Mouse (Mus musculus) ovary, adult 18-20 months (tissue): ENCODE data around the gene Rinl.
A peak's percentile ranks its signal among the peaks of the same experiment; 100 is the strongest.

Experiments
- DNase-seq: peaks from one replicate; pipeline ENCODE4 v3.0.0; 2022; ENCODE audit warnings: low spot score, mixed read lengths

Gene Rinl

GRCm38 (mm10) chr7:28788307-28789195 lies at the start of gene Rinl:
TSS of gene Rinl (plus strand) at chr7:28788969.
- no peak for DNase-seq

GRCm38 (mm10) chr7:28739829-28740228 lies 48.9 kb upstream of the Rinl start:
- no peak for DNase-seq

DNA sequence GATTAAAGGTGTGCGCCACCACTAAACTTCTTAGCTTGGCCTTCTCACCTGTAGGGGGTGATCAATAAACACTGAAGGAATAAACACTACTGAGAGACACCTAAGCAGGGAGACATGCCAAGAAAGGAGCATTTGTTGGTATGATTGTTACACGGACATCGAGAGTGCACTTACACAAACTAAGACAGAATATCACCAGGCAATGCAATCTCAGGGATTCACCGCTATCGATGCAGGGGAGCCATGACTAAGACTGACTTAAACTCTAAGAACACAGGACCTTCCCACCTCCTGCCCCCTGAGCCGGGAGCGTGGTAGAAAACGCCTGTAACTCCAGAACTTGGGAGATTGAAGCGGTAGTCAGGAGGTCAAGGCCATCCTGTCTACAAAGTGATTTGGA lies 47.8 kb upstream of the Rinl start:
- no peak for DNase-seq

- DNase-seq, result no peak
Observed at GRCm38 (mm10) chr7:28741368-28741708, 47.4 kb upstream of the Rinl start.

- DNase-seq, result peak; percentile 93
Observed at GRCm38 (mm10) chr7:28741709-28742438, 46.9 kb upstream of the Rinl start, which contains the start of the genes Mrps12 and Sars2. TSS of gene Mrps12 (minus strand) at chr7:28741820. TSS of gene Sars2 (plus strand) at chr7:28741992.

- DNase-seq, result no peak
Observed at GRCm38 (mm10) chr7:28749935-28750334, 38.8 kb upstream of the Rinl start.

GRCm38 (mm10) chr7:28756079-28756478 lies 32.7 kb upstream of the Rinl start, which contains the start of gene Ccer2:
TSS of gene Ccer2 (plus strand) at chr7:28756174.
- no peak for DNase-seq

DNA sequence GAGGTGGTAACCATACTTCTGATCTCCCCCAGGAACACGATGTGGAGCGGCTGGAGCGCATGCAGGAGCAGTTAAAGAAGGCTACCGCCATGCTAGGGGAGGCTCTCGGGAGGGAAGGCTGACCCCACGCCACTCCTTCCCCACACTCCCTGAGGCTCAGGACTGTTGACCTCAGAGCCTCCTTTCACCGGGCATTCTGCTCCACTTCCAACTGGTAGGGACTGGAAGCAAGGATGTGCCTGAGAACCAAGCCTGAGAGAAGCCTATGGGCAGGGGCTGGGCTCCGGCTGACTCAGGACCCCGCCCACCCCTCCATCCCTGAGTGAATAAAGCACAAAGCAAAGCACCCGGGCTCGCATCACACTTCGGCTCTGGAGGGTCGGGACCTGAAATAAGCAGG lies 30.1 kb upstream of the Rinl start:
- DNase-seq, result no peak

- no peak for DNase-seq
Observed at GRCm38 (mm10) chr7:28761907-28762306, 26.9 kb upstream of the Rinl start.

- DNase-seq, result no peak
Observed at GRCm38 (mm10) chr7:28765211-28765610, 23.6 kb upstream of the Rinl start.

- DNase-seq, result peak; percentile 96
Observed at GRCm38 (mm10) chr7:28766173-28766879, 22.4 kb upstream of the Rinl start, which contains the start of gene Sirt2. TSS of gene Sirt2 (plus strand) at chr7:28766735.

DNA sequence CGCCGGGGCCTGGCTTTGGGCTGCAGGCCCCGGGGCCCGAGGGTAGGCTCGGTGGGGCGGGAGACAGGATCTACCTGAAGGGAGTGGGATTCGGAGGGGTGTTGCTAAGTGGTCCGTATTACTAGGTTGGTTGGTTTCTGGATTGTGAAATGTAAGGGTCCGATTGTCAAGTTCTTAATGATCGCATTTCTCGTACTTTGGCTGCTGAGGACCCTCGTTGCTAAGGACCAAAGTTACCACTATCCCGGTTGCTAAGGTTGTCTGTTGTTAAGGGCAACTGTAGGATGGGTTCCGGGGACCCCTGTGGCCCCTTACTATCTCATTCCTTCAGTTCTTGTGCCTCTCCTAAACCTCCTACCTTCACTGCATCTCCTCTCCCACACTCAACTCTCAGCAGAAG lies 21.9 kb upstream of the Rinl start:
- DNase-seq, result no peak

- no peak for DNase-seq
Observed at GRCm38 (mm10) chr7:28767462-28767965, 21.3 kb upstream of the Rinl start, which contains the start of gene Nfkbib. TSS of gene Nfkbib (minus strand) at chr7:28767512.

DNA sequence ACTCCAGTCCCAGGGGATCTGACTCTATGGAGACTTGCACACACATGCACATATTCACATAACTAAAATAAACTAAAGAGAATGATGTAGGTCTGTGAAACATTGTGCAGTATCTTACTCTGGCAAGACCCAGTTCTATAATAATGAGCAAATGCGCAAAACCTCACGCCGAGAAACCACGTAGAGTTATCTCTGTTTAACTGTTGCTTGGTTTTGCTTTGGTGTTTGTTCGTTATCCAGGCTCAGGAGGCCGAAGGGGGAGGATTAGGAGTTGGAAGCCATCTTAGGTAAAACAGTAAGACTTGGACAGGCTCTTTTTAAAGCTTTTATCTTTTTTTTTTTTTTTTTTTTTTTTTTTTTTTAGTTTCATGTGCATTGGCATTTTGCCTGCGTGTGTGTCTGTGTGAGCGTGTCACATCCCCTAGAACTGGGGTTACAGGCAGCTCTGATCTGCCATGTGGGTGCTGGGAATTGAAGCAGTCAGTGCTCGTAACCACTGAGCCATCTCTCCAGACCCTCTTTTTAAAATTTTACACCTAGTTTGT lies 19.3 kb upstream of the Rinl start:
- no peak for DNase-seq

DNA sequence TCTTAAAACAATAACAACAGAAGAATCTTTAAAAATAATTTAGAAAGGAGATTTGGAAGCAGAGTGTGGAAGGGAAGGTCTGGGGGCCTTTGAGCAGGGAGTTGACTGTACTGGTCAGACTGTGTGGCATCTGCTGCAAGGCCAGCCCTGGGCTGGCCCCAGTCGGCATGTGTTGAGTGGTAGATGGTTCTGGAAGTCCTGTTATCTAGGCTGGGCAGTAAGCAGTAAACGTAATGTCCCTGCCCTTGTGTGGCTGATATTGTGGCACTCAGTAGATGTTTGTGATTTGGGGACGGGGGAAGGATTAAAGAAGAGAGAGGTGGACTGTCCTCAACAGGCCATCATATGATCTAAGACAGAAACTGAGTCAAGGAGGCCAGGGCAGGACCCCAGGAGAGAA lies 18.5 kb upstream of the Rinl start:
- DNase-seq, result no peak

DNA sequence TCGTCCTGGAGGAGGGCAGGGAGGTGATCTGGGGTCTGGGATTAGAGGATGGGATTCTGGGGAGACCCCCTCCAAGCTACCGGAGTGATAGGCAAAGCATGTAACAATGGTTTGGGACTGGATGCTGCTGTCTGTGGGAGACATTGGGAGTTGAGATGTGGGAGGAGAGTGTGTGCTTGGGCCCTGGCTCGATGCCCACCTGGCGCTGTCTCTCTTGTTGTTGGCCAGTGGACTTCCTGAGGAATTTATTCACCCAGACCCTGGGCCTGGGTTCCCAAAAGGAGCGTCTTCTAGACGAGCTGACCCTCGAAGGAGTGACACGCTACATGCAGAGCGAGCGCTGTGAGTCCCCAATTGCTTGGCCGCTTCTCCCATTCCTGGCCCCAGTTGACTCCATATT lies 16.9 kb upstream of the Rinl start:
- DNase-seq, result no peak

DNA sequence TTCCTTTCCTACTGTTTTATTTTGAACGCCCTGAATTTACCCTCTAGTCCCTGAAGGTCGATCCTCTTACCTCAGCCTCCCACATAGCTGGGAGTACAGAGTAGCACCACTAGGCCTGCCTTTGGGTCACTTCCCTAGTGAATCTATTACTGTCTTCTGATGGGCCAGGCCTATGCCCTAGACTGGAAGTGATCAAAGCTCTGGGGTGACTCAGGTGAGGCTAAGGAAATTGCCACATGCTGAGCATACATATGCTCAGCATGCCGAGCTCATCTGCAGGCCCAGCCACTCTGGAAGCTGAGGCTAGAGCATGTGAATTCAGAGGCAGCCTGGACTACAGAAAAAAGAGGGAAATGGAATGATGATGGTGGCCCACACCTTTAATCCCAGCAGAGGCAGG lies 15.6 kb upstream of the Rinl start:
- no peak for DNase-seq

- no peak for DNase-seq
Observed at GRCm38 (mm10) chr7:28774164-28774563, 14.6 kb upstream of the Rinl start.

DNA sequence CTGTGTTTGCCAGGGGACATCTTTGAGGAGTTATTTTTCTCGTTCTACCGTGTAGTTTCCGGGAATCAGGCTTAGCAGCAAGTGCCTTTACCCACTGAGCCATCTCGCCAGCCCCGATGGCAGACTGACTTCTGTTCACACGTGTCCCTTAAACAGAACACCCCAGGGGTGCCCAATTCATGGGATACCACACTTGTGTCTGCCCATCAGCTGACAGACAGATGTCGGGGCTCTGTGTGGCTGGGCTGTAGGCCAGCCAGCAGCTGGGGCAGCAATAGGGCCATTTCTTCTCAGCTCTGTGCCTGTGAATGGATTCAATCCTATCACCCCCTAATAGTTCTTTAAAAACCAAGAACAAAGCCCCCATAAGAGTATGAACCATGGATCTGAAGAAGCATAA lies 13.6 kb upstream of the Rinl start:
- no peak for DNase-seq

DNA sequence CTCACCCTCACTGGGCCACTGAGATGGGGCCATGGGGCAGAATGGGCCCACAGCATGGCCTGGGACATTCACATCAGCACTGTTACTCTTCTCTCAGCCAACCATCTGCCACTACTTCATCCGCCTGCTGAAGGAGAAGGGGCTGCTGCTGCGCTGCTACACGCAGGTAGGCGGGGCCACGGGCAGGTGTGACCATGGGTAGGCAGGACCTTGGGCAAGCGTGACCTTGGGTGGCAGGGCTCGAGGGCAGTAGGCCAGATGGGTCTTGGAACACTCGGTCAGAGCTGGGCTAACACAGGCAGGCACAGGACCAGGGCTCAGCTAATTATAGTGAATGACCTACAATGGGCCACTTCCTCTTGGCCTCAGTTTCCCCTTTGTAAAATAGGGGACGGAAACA lies 9.9 kb upstream of the Rinl start:
- no peak for DNase-seq

GRCm38 (mm10) chr7:28780067-28780658 lies 8.6 kb upstream of the Rinl start:
- peak; percentile 52 for DNase-seq

DNA sequence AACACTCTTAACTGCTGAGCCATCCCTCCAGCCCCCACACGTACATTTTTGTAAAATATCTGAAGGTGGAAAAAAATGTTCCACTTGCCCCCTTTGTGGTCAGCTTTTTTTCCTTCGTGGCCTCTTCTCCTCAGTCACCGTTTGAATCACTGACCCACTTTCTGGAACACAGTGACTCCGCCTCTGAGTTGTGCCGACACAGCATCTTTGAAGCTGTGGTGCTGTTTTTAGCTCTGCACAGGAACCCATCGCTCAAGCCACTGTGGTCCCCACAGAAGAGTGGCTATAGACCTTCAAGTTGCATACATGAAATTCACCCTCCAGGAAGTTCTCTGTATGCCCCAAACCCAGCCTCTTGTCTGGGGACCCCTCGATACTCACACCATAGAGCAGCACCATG lies 7.9 kb upstream of the Rinl start:
- DNase-seq, result no peak
